Mouse (Mus musculus): ENCODE results near the gene Rimbp3.
"Not testable (repeated sequence)": the region's sequence is repeated elsewhere in the genome, so short reads cannot be mapped to it uniquely, and the experiment has no call there.

Gene Rimbp3

DNA sequence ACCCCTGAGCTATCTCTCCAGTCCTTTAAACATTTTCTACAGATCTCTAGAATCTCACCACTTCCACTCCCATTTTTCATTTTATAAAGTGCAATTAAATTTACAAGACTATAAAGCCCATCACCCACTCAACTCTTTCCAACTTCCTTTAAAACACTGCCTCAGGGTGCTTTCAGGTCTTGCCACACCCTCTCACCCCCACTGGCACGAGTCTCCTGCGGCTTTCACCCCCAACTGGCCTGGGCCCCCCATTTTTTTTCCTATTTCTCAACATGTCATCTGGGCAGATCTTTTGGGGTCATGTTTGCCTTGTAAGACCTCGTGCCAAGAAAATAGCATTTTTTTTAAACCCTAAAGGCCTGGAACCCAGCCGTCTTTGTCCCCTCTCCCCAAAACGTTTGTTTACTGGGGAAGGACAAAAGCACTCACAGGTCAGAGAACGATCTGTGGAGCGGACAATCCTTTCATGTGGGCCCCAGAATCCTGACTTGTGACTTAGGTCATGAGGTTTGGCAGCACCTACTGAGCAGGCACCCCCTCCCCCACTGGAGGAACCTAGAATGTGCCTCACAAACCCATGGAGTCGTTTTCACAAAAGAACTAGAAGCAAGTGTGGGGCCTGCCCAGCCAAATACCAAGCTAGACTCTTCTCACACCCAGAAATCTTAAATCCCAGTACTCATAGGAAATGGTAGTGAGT is 8.7 kb downstream of the Rimbp3 start:
- no peak for DNase-seq (ENCODE audit: low read depth, low spot score)

DNA sequence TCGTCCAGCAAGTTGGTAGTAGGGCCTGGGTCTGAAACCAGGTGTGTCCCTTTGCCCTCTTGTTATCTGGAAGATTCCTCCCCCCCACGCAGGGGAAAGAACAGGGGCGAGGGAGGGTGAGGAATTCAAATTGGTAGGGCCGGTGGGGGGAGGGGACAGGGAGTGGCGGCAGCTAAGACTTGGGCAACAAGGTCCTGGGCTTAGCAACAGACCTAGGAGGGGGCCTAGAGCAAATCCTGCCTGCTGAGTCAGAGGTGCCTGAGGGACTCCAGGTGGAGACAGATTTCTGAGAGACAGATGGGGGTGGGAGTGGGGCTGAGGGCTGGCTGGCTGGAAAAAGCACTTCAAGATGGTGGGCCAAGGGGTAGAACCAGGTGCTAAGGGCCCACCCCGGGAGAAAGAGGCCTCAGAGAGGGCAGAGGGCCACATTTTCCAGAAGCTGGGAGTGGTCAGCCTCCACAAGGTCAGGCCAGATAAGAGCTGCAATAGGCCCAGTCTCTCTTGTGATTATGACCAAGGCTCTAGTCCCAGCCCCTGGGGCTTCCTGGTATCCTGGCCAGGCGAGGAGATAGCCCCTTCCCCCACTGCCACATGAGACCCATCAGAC is 11.8 kb downstream of the Rimbp3 start:
- DNase-seq (ENCODE audit: low read depth, low spot score), result no peak

DNA sequence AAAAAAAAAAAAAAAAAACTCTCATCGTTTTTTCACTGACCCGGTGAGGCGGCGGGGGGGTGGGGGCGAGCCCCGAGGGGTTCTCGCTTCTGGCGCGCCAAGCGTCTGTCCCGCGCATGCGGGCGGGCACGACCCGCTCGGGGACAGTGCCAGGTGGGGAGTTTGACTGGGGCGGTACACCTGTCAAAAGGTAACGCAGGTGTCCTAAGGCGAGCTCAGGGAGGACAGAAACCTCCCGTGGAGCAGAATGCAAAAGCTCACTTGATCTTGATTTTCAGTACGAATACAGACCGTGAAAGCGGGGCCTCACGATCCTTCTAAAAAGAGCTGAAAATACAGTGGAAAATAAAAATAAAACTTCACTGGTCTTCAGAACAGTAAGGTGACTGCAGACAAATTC is 13.8 kb downstream of the Rimbp3 start:
- peak; percentile 33 for DNase-seq (ENCODE audit: low read depth, low spot score)

DNA sequence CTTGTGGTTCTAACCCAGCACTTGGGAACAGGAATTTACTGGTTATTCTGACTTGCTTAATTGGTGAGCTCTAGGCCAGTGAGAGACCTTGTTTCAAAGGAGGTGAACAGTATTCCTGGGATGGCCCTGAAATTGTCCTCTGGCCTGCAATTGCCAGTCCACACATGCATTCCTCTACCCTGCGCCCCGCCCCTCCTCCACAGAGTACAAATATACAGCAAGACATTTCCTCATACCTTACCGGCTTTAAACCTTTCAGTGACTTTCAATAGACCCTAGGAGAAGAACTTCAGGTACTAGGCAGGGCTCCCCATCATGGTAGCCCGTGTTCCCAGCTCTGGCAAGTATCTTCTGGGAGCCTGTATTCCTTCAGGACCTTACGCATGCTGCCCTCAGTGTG is 17.2 kb downstream of the Rimbp3 start:
- DNase-seq (ENCODE audit: low read depth, low spot score), result no peak

DNA sequence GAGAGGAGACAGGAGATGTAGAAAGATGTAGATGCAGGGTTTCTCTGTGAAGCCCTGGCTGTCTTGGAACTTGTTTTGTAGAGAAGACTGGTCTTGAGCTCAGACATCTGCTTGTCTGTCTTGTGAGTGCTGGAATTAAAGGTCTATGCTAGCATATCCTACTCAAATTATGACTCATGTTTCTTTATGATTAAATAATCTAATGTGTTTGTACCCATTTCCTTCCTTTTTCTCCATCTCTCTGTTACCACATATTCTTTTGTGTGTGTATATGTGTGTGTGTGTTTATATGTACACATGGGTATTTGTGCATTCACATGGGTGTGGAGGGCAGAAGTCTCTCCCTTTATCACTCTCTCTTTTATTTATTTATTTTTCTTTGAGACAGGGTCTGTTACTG is 18.1 kb downstream of the Rimbp3 start:
- DNase-seq (ENCODE audit: low read depth, low spot score), result no peak

DNA sequence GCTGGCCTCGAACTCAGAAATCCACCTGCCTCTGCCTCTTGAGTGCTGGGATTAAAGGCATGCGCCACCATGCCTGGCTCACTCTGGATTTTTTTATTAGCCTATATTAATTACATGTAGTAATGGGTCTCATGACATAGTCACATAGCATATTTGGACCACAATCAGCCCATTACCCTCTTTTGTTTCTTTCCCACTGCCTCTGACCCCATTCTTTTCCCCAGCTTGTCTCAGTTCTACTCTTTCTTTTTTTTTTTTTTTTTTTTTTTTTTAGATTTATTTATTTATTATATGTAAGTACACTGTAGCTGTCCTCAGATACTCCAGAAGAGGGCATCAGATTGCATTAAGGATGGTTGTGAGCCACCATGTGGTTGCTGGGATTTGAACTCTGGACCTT is 23.1 kb downstream of the Rimbp3 start:
- DNase-seq (ENCODE audit: low read depth, low spot score), result not testable (repeated sequence)

DNA sequence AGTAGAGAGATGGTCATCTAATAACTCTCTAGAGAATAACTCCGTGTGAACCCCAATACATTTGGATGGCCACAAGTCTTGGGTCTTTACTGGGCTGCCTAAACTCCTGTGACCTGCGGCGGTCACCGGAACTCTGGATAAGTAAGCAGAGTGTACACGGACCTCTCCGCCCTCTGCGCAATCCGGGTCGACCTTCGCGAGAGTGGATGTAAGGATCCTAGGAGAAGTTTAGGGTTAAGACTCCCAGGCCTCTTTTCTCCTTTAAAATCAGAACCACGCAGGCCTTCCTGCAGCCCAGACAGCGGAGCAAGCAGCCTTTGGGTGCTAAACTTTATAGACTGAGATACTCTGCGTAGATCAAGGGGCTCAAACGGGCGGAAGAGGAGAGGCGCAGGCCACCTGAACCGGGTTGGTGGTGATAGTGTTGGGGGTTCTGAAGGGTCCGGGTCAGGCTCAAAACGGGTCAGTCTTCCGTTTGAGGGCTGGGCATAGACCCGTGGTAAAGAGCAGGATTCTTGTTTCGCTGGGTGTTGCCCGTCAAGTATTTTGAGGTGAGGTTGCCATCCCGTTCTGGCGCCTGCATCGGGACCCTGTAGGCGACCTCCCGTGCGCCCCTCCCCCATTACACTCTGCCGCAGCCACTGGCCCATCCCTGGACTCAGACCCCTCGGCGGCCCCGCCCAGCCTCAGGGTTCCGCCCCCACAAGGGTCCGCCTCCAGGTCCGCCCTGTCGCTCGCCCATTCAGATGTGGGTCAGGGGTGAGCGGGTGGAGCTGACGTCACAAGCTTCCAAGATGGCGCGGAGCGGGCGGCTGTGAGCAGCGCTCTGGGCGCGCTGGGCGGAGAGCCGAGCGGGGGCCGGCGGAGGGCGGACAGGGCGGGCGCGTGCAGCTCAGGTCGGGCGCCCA is 24.6 kb downstream of the Rimbp3 start, which contains the start of gene Hic2:
TSS of gene Hic2 (plus strand) at position 779 of the 908 bp plus-strand sequence.
- DNase-seq (ENCODE audit: low read depth, low spot score), result peak; percentile 78

DNA sequence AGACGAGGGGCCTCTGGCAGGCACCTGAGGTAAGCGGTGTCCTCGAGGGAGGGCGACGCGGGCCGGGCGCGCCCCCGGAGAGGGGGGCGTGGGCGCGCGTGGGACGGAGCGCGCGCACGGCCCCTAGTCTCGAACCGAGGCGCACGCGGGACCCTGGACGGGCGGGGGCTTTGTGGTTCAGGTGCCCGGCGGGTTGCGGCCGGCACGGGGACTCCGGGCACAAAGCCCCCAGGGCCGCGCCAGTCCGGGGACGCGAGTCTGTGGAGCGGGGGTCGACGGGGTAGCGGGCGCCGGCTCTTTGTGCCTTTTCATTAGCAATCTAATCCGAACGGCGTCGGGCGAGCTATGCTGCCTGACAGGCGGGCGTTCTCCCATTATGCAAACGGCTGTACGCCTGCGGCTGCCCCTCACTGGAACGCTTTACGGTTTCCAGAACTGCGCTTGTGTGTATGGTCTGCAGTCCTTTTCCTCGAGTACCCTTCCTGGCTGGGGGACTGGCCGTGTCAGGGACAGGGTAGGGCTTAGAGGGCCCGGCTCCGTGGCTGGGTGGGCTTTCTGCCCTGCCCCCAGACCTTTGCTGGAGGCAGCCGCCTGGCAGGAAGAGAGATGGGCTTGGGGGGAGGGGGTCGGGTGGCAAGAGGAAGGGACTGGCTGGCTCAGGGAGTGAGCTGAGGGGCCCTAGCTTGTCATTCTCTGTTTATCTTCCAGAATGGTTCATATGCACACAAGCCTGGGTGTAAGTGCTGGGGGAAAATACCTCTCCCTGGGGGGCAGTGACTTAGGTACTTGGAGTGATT is 25.5 kb downstream of the Rimbp3 start:
- DNase-seq (ENCODE audit: low read depth, low spot score), result no peak

DNA sequence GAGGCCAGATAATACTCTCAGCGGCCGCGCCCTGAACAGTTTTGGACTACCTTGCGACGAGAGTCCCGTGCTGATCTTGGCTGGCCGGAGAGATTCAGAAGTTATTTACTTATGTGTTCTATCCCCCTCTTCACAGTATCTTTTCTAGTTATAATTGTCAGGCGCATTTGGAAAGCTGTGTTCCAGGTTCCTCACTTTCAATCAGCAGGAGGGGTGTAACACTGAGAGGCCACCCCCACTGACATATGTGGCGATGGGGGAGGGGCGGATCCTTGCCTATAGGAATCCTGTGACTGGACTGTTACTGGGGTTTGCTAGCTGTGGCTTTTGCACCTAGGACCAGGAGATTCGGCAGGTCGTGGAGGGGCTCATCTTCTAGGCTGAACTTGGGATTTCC is 26.1 kb downstream of the Rimbp3 start:
- DNase-seq (ENCODE audit: low read depth, low spot score), result no peak

DNA sequence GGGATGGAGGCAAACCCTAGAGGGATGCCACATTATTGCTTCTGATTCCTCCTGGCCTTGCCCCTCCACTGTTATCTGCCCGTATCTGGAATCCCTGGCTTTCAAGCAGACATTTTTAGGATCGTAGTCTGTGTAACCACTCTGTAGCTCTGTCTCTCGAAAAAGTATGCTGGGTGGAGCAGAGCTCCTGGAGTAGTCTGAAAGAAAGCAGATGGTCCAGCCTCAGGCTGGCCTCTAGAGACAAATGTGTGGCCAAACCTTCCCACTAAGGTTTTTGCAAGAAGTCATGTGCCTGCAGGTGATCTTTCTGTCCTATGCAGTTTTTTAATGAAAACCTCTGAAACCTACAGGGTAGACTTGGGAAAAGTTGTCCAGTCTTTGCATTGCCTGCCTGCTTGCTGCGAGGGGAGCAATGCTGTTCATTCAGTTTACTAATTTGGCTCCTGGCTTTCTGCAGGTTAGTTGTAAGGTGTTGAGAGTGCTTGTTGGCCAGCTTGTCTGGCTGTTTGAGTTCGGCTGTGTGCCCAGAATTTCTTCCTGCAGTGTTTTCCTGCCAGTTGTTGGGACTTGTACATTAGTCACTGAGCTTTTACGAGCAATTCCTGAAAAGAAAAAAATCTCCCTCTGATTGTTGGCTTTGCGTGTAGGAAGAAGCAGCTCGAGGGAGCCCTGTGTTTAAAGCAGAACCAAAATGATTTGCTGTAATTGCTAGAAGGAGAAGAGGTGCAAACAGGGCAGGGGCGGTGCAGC is 26.7 kb downstream of the Rimbp3 start:
- peak; percentile 61 for DNase-seq (ENCODE audit: low read depth, low spot score)

DNA sequence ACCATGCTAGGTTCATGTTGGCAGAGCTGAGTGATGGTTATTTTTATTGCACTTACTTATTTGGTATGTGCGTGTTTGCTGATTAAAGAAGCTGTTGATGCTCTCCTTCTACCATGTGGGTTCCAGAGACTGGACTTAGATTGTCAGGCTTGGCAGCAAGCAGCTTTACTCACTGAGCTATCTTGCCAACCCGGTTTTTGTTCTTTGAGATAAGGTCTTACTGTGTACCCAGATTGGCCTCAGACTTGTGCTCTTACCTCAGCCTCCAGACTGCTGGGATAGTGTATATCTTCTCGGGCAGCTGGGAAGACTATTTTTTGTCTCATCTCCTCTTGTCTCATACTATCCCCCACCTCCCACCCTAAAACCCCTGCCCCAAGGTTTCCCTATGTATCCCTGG is 29.2 kb downstream of the Rimbp3 start:
- DNase-seq (ENCODE audit: low read depth, low spot score), result no peak

DNA sequence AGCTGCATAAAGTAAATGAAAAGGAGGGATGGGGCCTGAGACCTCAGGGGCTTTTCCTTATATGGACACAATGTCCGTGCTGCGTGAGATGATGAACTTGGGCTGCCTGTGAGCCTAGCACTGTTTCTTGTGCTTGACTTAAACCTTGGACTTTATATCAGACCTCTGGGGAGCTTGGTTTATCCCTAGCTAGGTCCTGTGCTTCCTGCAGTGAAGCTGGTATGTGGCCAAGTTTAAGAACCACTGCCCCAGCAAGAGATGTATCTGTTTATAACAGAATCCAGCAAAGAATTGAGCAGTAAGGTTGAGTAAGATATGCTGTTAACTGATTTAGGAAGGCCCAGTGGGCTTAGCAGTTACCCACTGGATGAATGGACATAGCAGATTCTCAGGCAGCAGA is 31.0 kb downstream of the Rimbp3 start:
- DNase-seq (ENCODE audit: low read depth, low spot score), result no peak

DNA sequence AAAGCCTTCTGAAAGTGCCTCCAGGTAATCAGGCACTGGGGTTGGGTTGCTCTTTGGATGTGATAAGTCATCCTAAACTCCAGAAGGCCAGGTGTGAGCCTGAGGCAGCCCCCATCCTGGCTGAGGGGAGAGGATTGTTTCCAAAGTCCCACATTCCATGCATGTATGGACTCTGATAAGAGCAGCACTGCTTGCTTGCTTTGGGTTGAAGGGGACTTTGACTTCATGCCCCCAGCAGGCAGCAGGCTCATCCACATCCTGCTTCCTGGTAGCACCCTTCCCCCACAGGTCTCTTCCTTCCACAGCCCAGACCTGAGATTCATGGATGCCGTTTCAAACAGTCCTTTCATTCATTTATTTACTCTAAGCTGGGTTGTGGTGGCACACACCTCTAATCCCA is 35.3 kb downstream of the Rimbp3 start:
- DNase-seq (ENCODE audit: low read depth, low spot score), result no peak

DNA sequence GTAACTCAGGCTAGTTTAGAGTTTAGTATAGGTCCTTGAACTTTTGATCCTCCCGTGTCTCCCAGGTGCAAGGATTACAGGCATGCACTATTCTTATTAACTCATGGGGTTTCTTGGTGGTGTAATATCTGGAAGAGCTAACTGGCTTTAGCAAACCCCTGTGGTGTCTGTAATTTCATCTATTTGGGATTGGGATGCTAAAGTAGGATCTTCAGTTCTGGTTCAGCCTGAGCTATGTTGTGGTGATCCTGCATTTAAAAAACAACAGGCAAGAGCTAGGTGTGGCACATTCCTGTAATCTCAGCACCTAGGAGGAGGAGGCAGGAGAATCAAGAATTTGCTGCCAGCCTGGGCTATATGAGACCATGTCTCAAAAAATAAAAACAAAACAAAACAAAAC is 36.6 kb downstream of the Rimbp3 start:
- DNase-seq (ENCODE audit: low read depth, low spot score), result no peak

DNA sequence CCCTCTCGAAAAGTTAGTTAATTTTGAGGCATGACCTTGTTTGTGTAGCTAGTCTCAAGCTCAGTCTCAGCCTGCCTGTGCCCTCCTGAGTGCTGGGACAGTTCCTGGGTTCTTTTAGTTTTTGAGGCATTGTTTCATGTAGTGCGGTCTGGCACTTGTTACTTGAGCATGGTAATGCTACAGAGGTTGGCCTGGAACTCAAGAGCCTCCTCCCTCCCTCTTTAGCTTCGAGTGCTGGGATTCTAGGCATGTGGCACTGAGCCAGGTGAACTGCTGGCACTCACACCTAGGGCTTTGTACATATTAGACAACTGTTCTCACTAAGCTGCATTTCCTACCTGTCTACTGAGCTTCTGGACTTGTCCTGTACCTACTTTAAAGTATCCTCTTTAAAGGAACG is 39.3 kb downstream of the Rimbp3 start:
- no peak for DNase-seq (ENCODE audit: low read depth, low spot score)

DNA sequence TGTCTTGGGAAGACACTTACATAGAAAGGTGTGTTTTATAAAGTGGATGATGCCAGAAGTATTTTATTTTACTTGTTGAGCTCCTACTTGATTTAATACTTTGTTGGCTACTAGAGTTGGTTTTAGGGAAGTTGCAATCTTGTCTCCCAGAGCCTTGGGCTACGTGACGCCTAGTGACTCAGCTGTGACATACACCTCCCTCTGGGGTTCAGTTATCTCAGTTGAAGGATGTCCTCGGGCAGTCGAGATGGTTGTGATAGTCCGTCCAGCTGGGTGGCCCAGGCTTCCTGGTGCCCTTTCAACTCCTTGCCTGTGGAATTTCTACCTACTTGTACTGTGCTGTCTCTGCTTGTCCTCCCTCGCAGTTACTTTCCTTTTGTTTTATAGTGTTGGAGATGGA is 40.7 kb downstream of the Rimbp3 start:
- no peak for DNase-seq (ENCODE audit: low read depth, low spot score)

DNA sequence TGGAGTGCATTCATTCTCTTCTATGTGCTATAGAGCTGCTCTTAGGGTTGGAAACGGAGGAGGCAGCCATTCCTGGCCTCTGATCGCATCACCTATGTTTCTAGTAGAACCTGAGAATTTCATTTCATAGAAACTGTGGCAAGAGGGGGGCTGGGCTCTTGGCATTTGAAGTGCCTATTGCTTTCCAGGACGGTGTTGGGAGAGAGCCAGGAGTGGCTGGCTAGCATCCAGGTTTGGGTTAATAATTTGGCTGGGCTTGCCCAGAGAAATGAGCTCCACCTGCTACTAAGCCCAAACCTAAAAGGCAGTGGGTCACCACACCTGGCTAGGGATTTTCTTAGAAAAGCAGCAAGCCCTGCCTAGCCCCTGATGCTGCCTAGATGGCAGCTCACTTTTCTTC is 43.1 kb downstream of the Rimbp3 start:
- DNase-seq (ENCODE audit: low read depth, low spot score), result no peak

DNA sequence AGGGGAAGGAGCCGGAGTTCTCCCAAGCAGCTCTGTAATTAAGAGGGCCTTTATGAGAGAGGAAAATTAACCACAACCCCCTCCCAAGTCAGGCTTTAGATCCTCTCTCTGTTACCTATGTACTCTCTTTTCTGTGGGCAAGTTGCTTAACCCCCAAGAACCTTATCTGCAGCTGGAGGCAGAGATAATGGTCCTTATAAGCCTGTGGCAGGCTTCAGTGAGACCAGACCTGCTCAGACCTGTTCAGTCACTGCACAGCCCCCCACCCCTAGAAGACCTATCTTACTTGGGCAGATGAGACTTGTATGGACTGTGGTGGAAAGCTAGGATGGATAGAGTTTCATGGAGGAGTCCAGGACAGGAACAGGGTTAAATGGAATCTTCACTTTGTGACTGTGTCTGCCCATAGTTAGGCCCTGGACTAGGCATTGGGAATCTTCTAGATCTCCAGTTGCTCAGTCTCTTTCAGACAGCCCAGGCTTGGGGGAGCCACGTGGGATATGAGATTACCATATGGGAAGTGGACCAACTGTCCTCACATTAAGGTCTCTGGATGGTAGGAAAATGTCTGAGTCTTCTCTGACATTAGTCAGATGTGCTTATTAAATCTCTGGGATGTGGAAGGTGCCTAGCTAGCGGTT is 43.8 kb downstream of the Rimbp3 start:
- no peak for DNase-seq (ENCODE audit: low read depth, low spot score)

DNA sequence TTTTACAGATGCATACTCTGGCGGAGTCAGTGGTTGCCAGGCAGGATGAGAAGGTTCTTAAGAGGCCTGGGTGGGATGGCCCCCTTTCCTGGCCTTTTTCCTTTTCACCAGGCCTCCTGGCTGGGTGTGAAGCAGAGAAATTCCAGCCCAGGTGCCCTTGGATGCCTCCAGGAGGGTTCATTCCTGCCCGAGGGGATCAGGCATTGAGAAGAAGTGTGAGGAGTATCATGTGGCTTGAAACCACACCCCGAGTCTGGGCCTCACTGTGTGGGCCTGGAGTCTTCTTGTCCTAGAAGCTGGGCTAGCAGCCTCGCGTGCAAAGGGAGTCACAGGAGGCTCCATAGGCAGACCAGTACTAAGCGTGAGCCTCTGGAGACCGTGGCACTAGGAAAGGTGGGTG is 44.4 kb downstream of the Rimbp3 start:
- DNase-seq (ENCODE audit: low read depth, low spot score), result no peak

DNA sequence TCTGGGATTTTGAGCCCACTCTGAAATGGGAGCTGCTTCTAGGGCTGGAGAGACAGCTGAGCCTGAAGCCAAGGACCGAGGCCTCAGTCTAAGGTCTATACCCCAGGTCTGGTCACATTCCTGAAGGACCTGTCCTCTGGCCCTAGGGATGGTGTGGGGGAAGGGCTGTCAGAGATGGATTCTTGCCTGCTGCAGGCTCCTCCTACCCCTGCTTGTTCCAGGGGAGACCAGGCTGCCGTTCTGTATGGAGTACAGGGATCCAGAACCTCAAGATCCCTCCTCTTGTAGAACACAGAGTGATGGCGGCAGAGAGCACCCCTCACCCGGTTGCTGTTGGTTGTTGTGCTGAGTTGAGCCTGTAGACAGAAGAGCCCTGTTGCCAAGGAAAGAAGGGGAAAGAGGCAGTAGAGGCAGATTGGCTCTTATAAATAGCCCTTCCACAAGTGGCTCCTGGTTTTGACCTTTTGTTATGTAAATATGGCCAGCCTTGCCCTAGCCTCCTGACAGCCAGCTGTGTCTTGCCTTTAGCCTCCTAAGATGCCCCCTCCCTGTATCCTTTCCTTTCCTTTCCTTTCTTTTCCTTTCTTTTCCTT is 45.7 kb downstream of the Rimbp3 start:
- no peak for DNase-seq (ENCODE audit: low read depth, low spot score)
